Mouse (Mus musculus) heart, embryonic 14.5 days (tissue): ENCODE measurements around the gene Nfkbia. TPM values are rescaled to one million over a fixed set of nuclear protein-coding genes. Genes with fewer than 3 reads are reported as not detected.

Experiments
- ATAC-seq: fragments of 200-750 bp; cut with Nextera tagmentation; 2 replicates; pipeline ENCODE4 v1.8.0; 2017; ENCODE audit warnings: low read depth, moderate TSS enrichment; ENCODE audit not compliant: insufficient number of reproducible peaks, insufficient read depth, low FRiP score
- H3K27ac ChIP-seq, 2 experiments: fragments of 200-500 bp in 1 of 2; fragments of 300-500 bp in 1 of 2; sonication (generic) in 1 of 2; replicated peaks in 1 of 2; 2 replicates each; pipeline ENCODE4 v1.5.1; 2012 to 2014; ENCODE audit warnings: low read depth in 2 of 2, low read length in 2 of 2, control low read depth in 1 of 2, mild to moderate bottlenecking in 1 of 2, mixed read lengths in 1 of 2; ENCODE audit not compliant: control insufficient read depth in 1 of 2, insufficient read depth in 1 of 2
- H3K27me3 ChIP-seq: fragments of 300-500 bp; sonication (generic); 2 replicates; pipeline ENCODE4 v1.6.1; 2014; ENCODE audit warnings: mild to moderate bottlenecking, low read length, control low read depth; ENCODE audit not compliant: control insufficient read depth, insufficient read depth
- H3K36me3 ChIP-seq: fragments of 300-500 bp; sonication (generic); 2 replicates; pipeline ENCODE4 v1.6.1; 2014; ENCODE audit warnings: mild to moderate bottlenecking, control low read depth, low read length, mixed read lengths; ENCODE audit not compliant: control insufficient read depth, insufficient read depth
- H3K4me1 ChIP-seq, 2 experiments: fragments of 200-500 bp in 1 of 2; fragments of 300-500 bp in 1 of 2; sonication (generic) in 1 of 2; 2 replicates each; pipeline ENCODE4 v1.6.1; 2012 to 2014; ENCODE audit warnings: low read length in 2 of 2, control low read depth in 1 of 2, mixed read lengths in 1 of 2; ENCODE audit not compliant: control insufficient read depth in 2 of 2, insufficient read depth in 2 of 2
- H3K4me2 ChIP-seq: fragments of 300-500 bp; sonication (generic); 2 replicates; pipeline ENCODE4 v1.6.1; 2014; ENCODE audit warnings: mild to moderate bottlenecking, low read length
- H3K4me3 ChIP-seq, 2 experiments: fragments of 200-500 bp in 1 of 2; fragments of 300-500 bp in 1 of 2; sonication (generic) in 1 of 2; 2 replicates each; pipeline ENCODE4 v1.5.1; 2012 to 2014; ENCODE audit warnings: low read length in 2 of 2, mild to moderate bottlenecking in 2 of 2, control low read depth in 1 of 2, low read depth in 1 of 2, moderate library complexity in 1 of 2; ENCODE audit not compliant: control insufficient read depth in 1 of 2, insufficient read depth in 1 of 2
- H3K9ac ChIP-seq: fragments of 300-500 bp; sonication (generic); 2 replicates; pipeline ENCODE4 v1.6.1; 2014; ENCODE audit warnings: mild to moderate bottlenecking, low read length
- H3K9me3 ChIP-seq: fragments of 300-500 bp; sonication (generic); 2 replicates; pipeline ENCODE4 v1.6.1; 2016; ENCODE audit warnings: low read length, control low read depth; ENCODE audit not compliant: control insufficient read depth
- whole genome bisulfite sequencing: fragments of 180-500 bp; shearing (Covaris S2); extraction: QIAGEN DNeasy Blood & Tissue Kit; methylation state at CpG from one replicate; pipeline ENCODE4 v1.1.7; 2014; 5-methylcytosine and 5-hydroxymethylcytosine counted together
- polyA plus RNA-seq: library from polyadenylated mRNA; unstranded; fragments of >200 nt; fragmentation: Nextera tagmentation; extraction: Ambion mirVana; gene quantifications from 2 replicates; pipeline ENCODE4 v1.2.1, GENCODE M21; 2014

Gene Nfkbia
- polyA plus RNA-seq, 1 experiment from 2014 or later, result 58.6 TPM

DNA sequence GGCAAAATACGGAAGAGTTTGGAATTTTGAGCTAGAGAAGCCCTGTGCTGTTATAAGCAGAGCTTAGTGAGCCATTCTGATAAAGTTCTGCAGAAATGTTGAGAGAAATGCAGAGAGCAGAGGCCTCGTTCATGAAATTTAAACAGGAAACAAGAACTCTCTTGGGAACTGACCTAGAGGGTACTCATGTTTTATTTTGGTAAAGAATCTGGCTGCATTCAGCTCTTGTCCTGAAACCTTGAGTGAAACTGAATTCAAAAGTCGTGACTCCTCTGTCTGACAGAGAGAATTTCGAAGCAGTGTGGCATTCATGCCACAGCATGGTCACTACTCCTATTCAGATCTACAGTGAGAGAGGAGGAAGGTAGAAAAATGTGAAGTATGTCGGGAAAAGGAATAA lies 39.6 kb downstream of the Nfkbia start:
- 46% methylated on average over 5 of the region's 5 CpGs for WGBS
- peak overlapping the region; percentile 31 to 35; a peak in 2 of 4 replicates for H3K27ac ChIP-seq
- peaks cover 0 to 10% of the 10 kb centered on the region in 2 experiments; a peak in 2 of 4 replicates for H3K4me1 ChIP-seq

DNA sequence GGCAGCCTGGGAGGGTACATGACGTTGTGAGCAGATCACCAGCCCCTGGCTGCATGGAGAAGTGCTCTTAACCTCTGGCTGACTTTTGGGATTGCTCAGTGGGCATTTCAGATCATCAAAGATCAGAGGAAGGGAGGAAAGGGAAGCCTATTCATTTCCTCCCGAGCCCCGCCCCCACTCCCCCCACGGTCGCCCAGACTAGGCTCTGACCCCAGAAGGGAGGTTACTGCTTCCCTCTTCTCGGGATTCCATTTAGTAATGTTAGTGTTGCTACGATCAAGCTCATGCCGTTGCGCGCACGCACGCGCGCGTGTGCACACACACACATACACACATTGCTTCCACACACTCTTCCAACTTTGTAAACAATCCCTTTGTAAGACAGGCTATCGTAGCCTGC lies 42.0 kb downstream of the Nfkbia start:
- 66% methylated on average over 16 of the region's 16 CpGs for WGBS
- Histone ChIP-seq H3K9ac (no peak overlapping the region), H3K4me2 (no peak overlapping the region), H3K4me1 (peaks cover 22 to 25% of the 10 kb centered on the region in 2 experiments), H3K4me3 (no peak overlapping the region), H3K27ac (no peak overlapping the region), H3K9me3 (no peaks in the 10 kb centered on the region), H3K36me3 (no peaks in the 10 kb centered on the region), H3K27me3 (no peaks in the 10 kb centered on the region)
- no peak for ATAC-seq

More for the DNA sequence above, 39.6 kb downstream of the Nfkbia start:
- Histone ChIP-seq H3K4me3 (no peak overlapping the region), H3K9me3 (no peaks in the 10 kb centered on the region), H3K27me3 (no peaks in the 10 kb centered on the region), H3K9ac (no peak overlapping the region), H3K4me2 (no peak overlapping the region), H3K36me3 (no peaks in the 10 kb centered on the region)
- no peak for ATAC-seq

DNA sequence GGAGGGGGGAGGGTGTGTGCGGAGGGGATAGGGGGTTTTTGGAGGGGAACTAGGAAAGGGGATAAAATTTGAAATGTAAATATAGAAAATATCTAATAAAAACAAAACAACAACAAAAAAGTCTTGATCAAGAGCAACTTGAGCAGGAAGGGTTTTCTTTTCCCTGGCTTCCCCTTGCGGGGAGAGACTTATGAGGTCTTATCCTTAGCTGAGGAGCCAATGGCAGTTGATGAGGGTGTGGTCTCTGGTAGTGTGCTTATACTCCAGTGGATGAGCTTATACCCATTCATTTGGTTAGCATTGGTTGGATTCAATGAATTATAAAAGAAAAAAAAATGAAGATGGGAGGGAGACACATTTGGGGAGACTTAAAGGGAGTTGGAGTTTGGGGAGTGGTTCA lies 43.4 kb downstream of the Nfkbia start:
- no peak for ATAC-seq
- Histone ChIP-seq H3K27ac (no peak overlapping the region), H3K4me1 (peaks cover 24 to 25% of the 10 kb centered on the region in 2 experiments), H3K9ac (no peak overlapping the region), H3K27me3 (no peaks in the 10 kb centered on the region), H3K4me3 (no peak overlapping the region), H3K36me3 (no peaks in the 10 kb centered on the region), H3K9me3 (no peaks in the 10 kb centered on the region), H3K4me2 (no peak overlapping the region)
- whole genome bisulfite sequencing, result 95% methylated on average over 2 of the region's 2 CpGs

DNA sequence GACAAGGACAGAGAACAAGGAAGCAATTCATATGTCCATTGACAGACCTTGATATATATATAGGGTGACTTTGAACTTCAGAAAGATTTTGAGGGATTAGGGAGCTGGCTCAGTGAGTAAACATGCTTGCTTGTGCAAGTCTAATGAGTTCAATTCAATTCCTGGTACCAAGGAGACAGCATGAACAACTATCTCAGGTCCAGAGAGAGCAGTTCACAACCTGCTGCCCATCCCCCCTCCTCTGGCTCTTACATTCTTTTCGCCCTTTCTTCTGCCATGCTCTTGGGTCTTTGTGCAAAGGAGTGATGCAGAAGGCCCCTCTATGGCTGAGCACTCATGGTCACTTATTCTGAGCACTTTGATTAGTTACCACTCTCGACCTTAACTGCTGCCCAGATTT lies 44.0 kb downstream of the Nfkbia start:
- no peaks in the 10 kb centered on the region for H3K9me3 ChIP-seq
- ATAC-seq, result no peak
- H3K4me2 ChIP-seq, result no peak overlapping the region
- H3K27ac ChIP-seq, result no peak overlapping the region
- no peak overlapping the region for H3K9ac ChIP-seq
- peaks cover 25 to 30% of the 10 kb centered on the region in 2 experiments for H3K4me1 ChIP-seq
- no peak overlapping the region for H3K4me3 ChIP-seq
- H3K36me3 ChIP-seq, result no peaks in the 10 kb centered on the region
- H3K27me3 ChIP-seq, result no peaks in the 10 kb centered on the region
- 69% methylated on average over 2 of the region's 2 CpGs for WGBS

DNA sequence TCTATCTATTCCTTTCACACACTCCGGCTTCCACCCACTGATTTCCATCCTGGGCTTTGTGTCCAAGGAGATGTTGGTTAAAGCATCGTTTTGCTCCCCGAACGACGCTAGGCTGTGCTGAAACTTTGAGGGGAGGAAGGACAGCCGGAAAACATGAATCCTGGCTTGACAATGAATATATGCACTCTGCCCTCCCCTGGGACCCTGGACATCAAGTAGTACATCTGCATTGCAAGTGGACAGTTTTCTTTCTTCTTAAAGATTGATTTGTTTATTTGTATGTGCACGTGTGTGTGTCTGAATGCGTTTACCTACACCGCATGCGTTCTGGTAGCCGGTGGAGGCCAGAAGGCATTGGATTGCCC lies 45.1 kb downstream of the Nfkbia start:
- no peak for ATAC-seq
- Histone ChIP-seq H3K9me3 (no peaks in the 10 kb centered on the region), H3K27ac (peak overlapping the region; percentile 98), H3K4me3 (no peak overlapping the region), H3K9ac (peak overlapping the region; percentile 60), H3K4me1 (peaks cover 36 to 38% of the 10 kb centered on the region in 2 experiments), H3K36me3 (no peaks in the 10 kb centered on the region), H3K27me3 (no peaks in the 10 kb centered on the region), H3K4me2 (peak overlapping the region; percentile 48)
- 66% methylated on average over 11 of the region's 11 CpGs for WGBS

DNA sequence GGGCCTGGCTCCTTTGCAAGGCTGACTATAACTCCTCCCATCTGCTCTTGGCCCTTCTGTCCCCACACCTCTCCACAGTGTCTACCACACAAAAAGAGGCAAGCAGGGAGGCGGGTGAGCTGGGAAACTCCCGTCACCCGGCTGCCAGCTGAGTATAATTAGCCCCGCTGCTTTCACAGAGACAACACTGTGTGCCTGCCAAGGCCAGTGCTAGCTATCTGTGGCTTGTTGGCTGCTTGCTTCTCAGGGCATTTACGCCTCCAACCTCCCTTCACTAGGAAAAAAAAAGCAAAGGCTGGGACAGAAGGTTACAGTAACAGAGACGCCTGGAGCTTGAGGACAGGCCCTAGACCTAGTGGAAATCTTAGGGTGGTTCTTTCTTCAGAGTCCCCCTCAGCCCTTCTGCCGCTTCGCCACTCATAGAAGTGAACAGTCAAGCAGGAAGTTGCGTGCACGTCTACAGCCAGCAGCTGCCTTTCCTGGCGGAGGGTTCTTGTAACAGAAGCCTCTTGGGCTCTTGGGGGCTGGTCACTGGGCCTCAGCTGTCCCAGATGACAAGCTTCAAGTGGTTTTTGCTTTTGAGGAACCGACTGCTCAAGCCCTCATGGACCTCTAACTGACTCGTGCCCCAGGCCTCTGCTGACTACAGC lies 45.6 kb downstream of the Nfkbia start:
- H3K27me3 ChIP-seq, result no peaks in the 10 kb centered on the region
- no peak overlapping the region for H3K4me3 ChIP-seq
- no peaks in the 10 kb centered on the region for H3K9me3 ChIP-seq
- no peaks in the 10 kb centered on the region for H3K36me3 ChIP-seq
- H3K4me2 ChIP-seq, result peak overlapping the region; percentile 48
- ATAC-seq, result peak; percentile 83
- H3K27ac ChIP-seq, result peak overlapping the region; percentile 98
- H3K9ac ChIP-seq, result peak overlapping the region; percentile 60
- peaks cover 37 to 41% of the 10 kb centered on the region in 2 experiments for H3K4me1 ChIP-seq
- 5% methylated on average over 13 of the region's 13 CpGs for WGBS

DNA sequence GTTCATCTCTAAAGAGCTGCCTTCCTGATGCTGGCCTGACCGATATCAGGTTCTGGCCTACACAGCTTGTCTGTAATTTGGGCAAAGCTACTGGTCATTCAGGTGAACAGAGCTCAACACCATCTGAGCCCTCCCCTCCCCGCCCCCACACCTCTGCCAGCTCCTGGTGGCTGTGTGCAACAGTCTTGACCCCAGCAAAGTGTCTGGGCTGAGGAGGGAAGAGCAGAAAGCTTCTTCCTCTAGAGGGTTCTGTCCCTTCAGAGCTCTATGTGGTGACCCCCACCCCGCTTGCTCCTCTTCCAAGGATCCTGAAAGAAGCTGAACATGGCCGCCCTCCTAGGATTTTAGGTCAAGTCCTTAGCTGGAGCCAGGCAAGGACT lies 46.1 kb downstream of the Nfkbia start:
- WGBS, result 84% methylated on average over 4 of the region's 4 CpGs
- Histone ChIP-seq H3K9me3 (no peaks in the 10 kb centered on the region), H3K4me1 (peaks cover 37 to 42% of the 10 kb centered on the region in 2 experiments), H3K36me3 (no peaks in the 10 kb centered on the region), H3K9ac (peak overlapping the region; percentile 60), H3K4me3 (no peak overlapping the region), H3K4me2 (peak overlapping the region; percentile 48; the same call in 1 of the 2 replicates), H3K27ac (peak overlapping the region; percentile 98), H3K27me3 (no peaks in the 10 kb centered on the region)
- no peak for ATAC-seq

DNA sequence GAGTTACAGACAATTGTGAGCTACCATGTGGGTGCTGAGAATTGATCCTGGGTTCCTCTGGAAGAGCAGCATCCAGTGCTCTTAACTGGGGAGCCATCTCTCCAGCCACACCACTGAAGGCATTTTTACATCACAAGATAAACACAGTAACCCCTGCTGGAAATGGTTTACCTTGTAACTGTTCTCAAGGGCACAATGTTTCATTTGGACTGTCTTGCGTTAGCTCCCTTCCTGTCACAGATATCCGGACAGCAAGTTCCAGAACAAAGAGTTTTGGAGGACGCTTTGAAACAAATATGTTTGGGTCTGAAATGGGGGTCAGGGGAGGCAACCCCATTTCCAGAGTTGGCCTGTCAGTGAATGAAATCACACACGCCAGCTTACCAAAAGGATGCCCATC lies 46.9 kb downstream of the Nfkbia start:
- no peak for ATAC-seq
- no peak overlapping the region for H3K4me3 ChIP-seq
- H3K4me1 ChIP-seq, result peaks cover 36 to 42% of the 10 kb centered on the region in 2 experiments
- no peaks in the 10 kb centered on the region for H3K9me3 ChIP-seq
- H3K4me2 ChIP-seq, result no peak overlapping the region
- no peaks in the 10 kb centered on the region for H3K36me3 ChIP-seq
- 67% methylated on average over 4 of the region's 4 CpGs for WGBS
- no peak overlapping the region; the same call in 1 of the 2 replicates for H3K9ac ChIP-seq
- peak overlapping the region; percentile 98; a peak in 3 of 4 replicates for H3K27ac ChIP-seq
- H3K27me3 ChIP-seq, result no peaks in the 10 kb centered on the region
